Mouse (Mus musculus) CH12.LX (cell line): ENCODE measurements around the gene Slc22a4. TPM values are rescaled to one million over a fixed set of nuclear protein-coding genes. Genes with fewer than 3 reads are reported as not detected.

Experiments
- DNase-seq: peaks from one replicate; pipeline ENCODE4 v3.0.0-alpha.2; 2013; ENCODE audit errors: extremely low read depth
- H3K27ac ChIP-seq: 2 replicates; pipeline ENCODE4 v1.5.1; 2012; ENCODE audit warnings: low read depth, mild to moderate bottlenecking, control low read depth, moderate library complexity; ENCODE audit not compliant: insufficient read depth
- H3K27me3 ChIP-seq: replicated peaks from 2 replicates; pipeline ENCODE3; 2012; ENCODE audit warnings: inconsistent platforms
- H3K36me3 ChIP-seq, 2 experiments: replicated peaks in 1 of 2; 2 replicates each; pipeline versions ENCODE3 to v1.6.1; 2012; ENCODE audit warnings: inconsistent platforms in 1 of 2, low read length in 1 of 2, mild to moderate bottlenecking in 1 of 2, mixed read lengths in 1 of 2, moderate library complexity in 1 of 2; ENCODE audit not compliant: control insufficient read depth in 1 of 2, insufficient read depth in 1 of 2
- H3K4me1 ChIP-seq, 2 experiments: 2 replicates each; pipeline ENCODE4 v1.6.1; 2012; ENCODE audit warnings: inconsistent platforms in 1 of 2, moderate library complexity in 1 of 2; ENCODE audit not compliant: insufficient read depth in 2 of 2, control insufficient read depth in 1 of 2
- H3K4me2 ChIP-seq: 2 replicates; pipeline ENCODE4 v1.6.1; 2012; ENCODE audit warnings: low read depth, mild to moderate bottlenecking, control low read depth; ENCODE audit not compliant: poor library complexity, insufficient read depth, severe bottlenecking
- H3K4me3 ChIP-seq, 3 experiments: fragments of 150-350 bp in 1 of 3; sonication (generic) in 1 of 3; replicated peaks in 1 of 3; 2 replicates each; pipeline versions ENCODE3 to v1.5.1; 2011 to 2012; ENCODE audit warnings: low read depth in 2 of 3, low read length in 2 of 3, mild to moderate bottlenecking in 2 of 3, moderate library complexity in 2 of 3, control low read depth in 1 of 3, improper control_type of control experiment in 1 of 3, inconsistent platforms in 1 of 3, mixed read lengths in 1 of 3; ENCODE audit not compliant: poor library complexity in 1 of 3
- H3K79me2 ChIP-seq: replicated peaks from 2 replicates; pipeline ENCODE4 v1.6.1; 2012; ENCODE audit warnings: mild to moderate bottlenecking, moderate library complexity; ENCODE audit not compliant: control insufficient read depth, poor library complexity, insufficient read depth, severe bottlenecking; ENCODE audit errors: extremely low read depth
- H3K9ac ChIP-seq: 2 replicates; pipeline ENCODE4 v1.6.1; 2012; ENCODE audit warnings: low read depth, mild to moderate bottlenecking, control low read depth, moderate library complexity; ENCODE audit not compliant: insufficient read depth
- H3K9me3 ChIP-seq: replicated peaks from 2 replicates; pipeline ENCODE3; 2012; ENCODE audit warnings: low read length, inconsistent platforms, mixed read lengths
- CTCF ChIP-seq, 2 experiments: IDR thresholded peaks in 1 of 2; conservative IDR thresholded peaks in 1 of 2; 2 replicates each; pipeline ENCODE4 v1.5.1; 2011 to 2012; ENCODE audit warnings: low read depth in 2 of 2, low read length in 2 of 2, improper control_type of control experiment in 1 of 2, inconsistent platforms in 1 of 2, mild to moderate bottlenecking in 1 of 2, moderate library complexity in 1 of 2
- E2F4 ChIP-seq: IDR thresholded peaks from 2 replicates; pipeline ENCODE4 v1.6.1; 2011; ENCODE audit warnings: low read depth, low read length, improper control_type of control experiment; ENCODE audit not compliant: insufficient replicate concordance
- EP300 ChIP-seq: IDR thresholded peaks from 2 replicates; pipeline ENCODE4 v1.6.1; 2011; ENCODE audit warnings: low read length, improper control_type of control experiment
- ETS1 ChIP-seq: conservative IDR thresholded peaks from 2 replicates; pipeline ENCODE4 v1.6.1; 2012; ENCODE audit warnings: low read depth, mild to moderate bottlenecking, inconsistent platforms, low read length, improper control_type of control experiment, moderate library complexity
- GABPA ChIP-seq: IDR thresholded peaks from 2 replicates; pipeline ENCODE4 v1.6.1; 2012; ENCODE audit warnings: low read depth, low read length, improper control_type of control experiment, inconsistent platforms; ENCODE audit not compliant: insufficient replicate concordance
- IRF4 ChIP-seq: IDR thresholded peaks from 2 replicates; pipeline ENCODE4 v1.6.1; 2014; ENCODE audit warnings: low read depth, mild to moderate bottlenecking, inconsistent platforms, low read length, improper control_type of control experiment
- JUN ChIP-seq: IDR thresholded peaks from 2 replicates; pipeline ENCODE4 v1.6.1; 2011; ENCODE audit warnings: low read depth, mild to moderate bottlenecking, low read length, improper control_type of control experiment, moderate library complexity; ENCODE audit not compliant: insufficient read depth
- KAT2A ChIP-seq: IDR thresholded peaks from 2 replicates; pipeline ENCODE4 v1.6.1; 2012; ENCODE audit warnings: low read length, improper control_type of control experiment, inconsistent platforms; ENCODE audit not compliant: insufficient replicate concordance
- MAX ChIP-seq: IDR thresholded peaks from 2 replicates; pipeline ENCODE4 v1.6.1; 2011; ENCODE audit warnings: low read length, improper control_type of control experiment
- MAZ ChIP-seq: IDR thresholded peaks from 2 replicates; pipeline ENCODE4 v1.6.1; 2012; ENCODE audit warnings: low read depth, mild to moderate bottlenecking, inconsistent platforms, low read length, improper control_type of control experiment, moderate library complexity
- MEF2A ChIP-seq: IDR thresholded peaks from 2 replicates; pipeline ENCODE4 v1.6.1; 2014; ENCODE audit warnings: low read depth, mild to moderate bottlenecking, inconsistent platforms, low read length, improper control_type of control experiment, borderline replicate concordance
- MYC ChIP-seq: IDR thresholded peaks from 2 replicates; pipeline ENCODE4 v1.6.1; 2011; ENCODE audit warnings: low read depth, mild to moderate bottlenecking, improper control_type of control experiment, low read length
- NRF1 ChIP-seq: IDR thresholded peaks from 2 replicates; pipeline ENCODE4 v1.6.1; 2014; ENCODE audit warnings: low read depth, mild to moderate bottlenecking, inconsistent platforms, low read length, improper control_type of control experiment, moderate library complexity
- PAX5 ChIP-seq: IDR thresholded peaks from 2 replicates; pipeline ENCODE4 v1.6.1; 2012; ENCODE audit warnings: low read length, inconsistent platforms, mixed read lengths
- POLR2AphosphoS2 ChIP-seq: IDR thresholded peaks from 2 replicates; pipeline ENCODE4 v1.6.1; 2011; ENCODE audit warnings: low read depth, low read length, improper control_type of control experiment
- SIN3A ChIP-seq: IDR thresholded peaks from 2 replicates; pipeline ENCODE4 v1.6.1; 2012; ENCODE audit warnings: low read length, improper control_type of control experiment, inconsistent platforms
- TBP ChIP-seq: conservative IDR thresholded peaks from 2 replicates; pipeline ENCODE4 v1.6.1; 2011; ENCODE audit warnings: low read depth, low read length, improper control_type of control experiment
- TCF12 ChIP-seq: IDR thresholded peaks from 2 replicates; pipeline ENCODE4 v1.6.1; 2014; ENCODE audit warnings: low read depth, mild to moderate bottlenecking, inconsistent platforms, low read length, improper control_type of control experiment
- UBTF ChIP-seq: IDR thresholded peaks from 2 replicates; pipeline ENCODE4 v1.6.1; 2012; ENCODE audit warnings: low read depth, mild to moderate bottlenecking, inconsistent platforms, low read length, improper control_type of control experiment, moderate library complexity
- ZKSCAN1 ChIP-seq: IDR thresholded peaks from 2 replicates; pipeline ENCODE4 v1.6.1; 2012; ENCODE audit warnings: low read depth, inconsistent platforms, low read length, improper control_type of control experiment, borderline replicate concordance
- ZNF384 ChIP-seq: IDR thresholded peaks from 2 replicates; pipeline ENCODE4 v1.6.1; 2012; ENCODE audit warnings: low read depth, low read length, improper control_type of control experiment, inconsistent platforms
- dilution Hi-C: fragments of 300-500 bp; cut with MboI; formaldehyde crosslinking; loops from 2 replicates; pipeline ENCODE4 v1.14.3; 2020; ENCODE audit warnings: low sequenced_read_pairs; ENCODE audit not compliant: extremely low pct_unique_long_range_greater_than_20kb, extremely low pct_ligation_motif_present
- in situ Hi-C: fragments of 300-500 bp; cut with MboI; formaldehyde crosslinking; loops from 3 replicates; pipeline ENCODE4 v1.14.3; 2019; ENCODE audit warnings: low sequenced_read_pairs, low pct_ligation_motif_present, low pct_unique_long_range_greater_than_20kb, mixed read lengths
- polyA plus RNA-seq: library from polyadenylated mRNA; unstranded; fragments of >175 nt; gene quantifications from 2 replicates; pipeline ENCODE4 v1.2.1, GENCODE M21; 2012; ENCODE audit warnings: low read depth; ENCODE audit not compliant: insufficient read length
- total RNA-seq, 2 experiments: library from RNA; depleted of rRNA; stranded (reverse); fragments of 300-350 nt in 1 of 2; fragments of >200 nt in 1 of 2; gene quantifications; 2 replicates each; pipeline ENCODE4 v1.2.3; 2012 to 2014

Gene Slc22a4
- total and polyA plus RNA-seq, 3 experiments, result not detected

DNA sequence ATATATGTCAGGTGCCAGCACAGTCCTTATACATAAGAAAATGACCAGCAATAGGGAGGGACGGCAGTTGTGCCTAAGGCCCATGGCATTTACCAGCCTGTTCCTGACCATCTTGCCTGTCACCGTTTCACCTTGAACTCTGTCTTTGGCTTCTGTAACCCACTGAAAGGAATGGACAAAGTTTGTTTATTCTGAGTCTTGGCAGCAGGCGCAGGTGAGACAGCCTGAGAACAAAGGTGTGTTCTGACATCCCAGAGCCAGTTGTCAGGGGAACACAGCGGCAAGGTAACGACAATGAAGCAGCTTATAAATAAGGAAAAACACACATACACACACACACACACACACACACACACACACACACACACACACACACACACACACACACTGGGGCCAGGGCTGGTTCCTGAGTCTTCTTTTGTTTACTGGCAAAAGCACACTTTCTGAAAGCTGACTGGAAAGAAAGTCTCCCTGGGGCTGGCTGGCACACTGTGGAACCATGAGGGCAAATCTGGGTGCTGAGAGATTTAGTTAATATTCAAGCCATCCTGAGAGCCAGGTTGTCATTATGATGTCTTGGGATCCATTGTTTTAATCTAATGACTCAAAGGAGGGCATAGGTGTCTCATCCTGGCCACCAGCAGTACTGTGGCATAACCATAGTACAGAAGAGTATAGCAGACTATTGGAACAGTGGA, 6.3 kb downstream of the Slc22a4 start:
- no peak for DNase-seq
- no peak overlapping the region for H3K4me2 ChIP-seq
- no peak overlapping the region for H3K27ac ChIP-seq
- H3K9ac ChIP-seq, result no peak overlapping the region
- H3K27me3 ChIP-seq, result peaks cover 21% of the 10 kb centered on the region
- H3K4me3 ChIP-seq, result no peak overlapping the region
- H3K79me2 ChIP-seq, result no peaks in the 10 kb centered on the region
- in situ Hi-C loops, result no loop called here
- TF ChIP-seq POLR2AphosphoS2, result no peak
- no peak for TF ChIP-seq MAX
- no peak for TF ChIP-seq IRF4
- TF ChIP-seq KAT2A, result no peak
- TF ChIP-seq MEF2A, result no peak
- TF ChIP-seq SIN3A, result no peak
- TF ChIP-seq EP300, result no peak
- TF ChIP-seq GABPA, result no peak
- no peak for TF ChIP-seq ZKSCAN1
- TF ChIP-seq JUN, result no peak
- TF ChIP-seq E2F4, result no peak
- no peak for TF ChIP-seq PAX5
- no peak for TF ChIP-seq UBTF
- no peak for TF ChIP-seq ETS1
- TF ChIP-seq CTCF (conservative IDR thresholded peaks at IDR 0.05 in 1 of 2, IDR thresholded peaks at IDR 0.05 in 1 of 2; ENCODE audit: low read depth in 2 of 2, low read length in 2 of 2), result no peak
- TF ChIP-seq, all 38 proteins: peak for 0
- Histone ChIP-seq H3K36me3 (no peaks in the 10 kb centered on the region), H3K4me1 (0 out of 4 replicates have a peak, but pooled peaks cover 0 to 8% of the 10 kb centered on the region in 2 experiments), H3K9me3 (no peaks in the 10 kb centered on the region)
- dilution Hi-C loops, result no loop called here

DNA sequence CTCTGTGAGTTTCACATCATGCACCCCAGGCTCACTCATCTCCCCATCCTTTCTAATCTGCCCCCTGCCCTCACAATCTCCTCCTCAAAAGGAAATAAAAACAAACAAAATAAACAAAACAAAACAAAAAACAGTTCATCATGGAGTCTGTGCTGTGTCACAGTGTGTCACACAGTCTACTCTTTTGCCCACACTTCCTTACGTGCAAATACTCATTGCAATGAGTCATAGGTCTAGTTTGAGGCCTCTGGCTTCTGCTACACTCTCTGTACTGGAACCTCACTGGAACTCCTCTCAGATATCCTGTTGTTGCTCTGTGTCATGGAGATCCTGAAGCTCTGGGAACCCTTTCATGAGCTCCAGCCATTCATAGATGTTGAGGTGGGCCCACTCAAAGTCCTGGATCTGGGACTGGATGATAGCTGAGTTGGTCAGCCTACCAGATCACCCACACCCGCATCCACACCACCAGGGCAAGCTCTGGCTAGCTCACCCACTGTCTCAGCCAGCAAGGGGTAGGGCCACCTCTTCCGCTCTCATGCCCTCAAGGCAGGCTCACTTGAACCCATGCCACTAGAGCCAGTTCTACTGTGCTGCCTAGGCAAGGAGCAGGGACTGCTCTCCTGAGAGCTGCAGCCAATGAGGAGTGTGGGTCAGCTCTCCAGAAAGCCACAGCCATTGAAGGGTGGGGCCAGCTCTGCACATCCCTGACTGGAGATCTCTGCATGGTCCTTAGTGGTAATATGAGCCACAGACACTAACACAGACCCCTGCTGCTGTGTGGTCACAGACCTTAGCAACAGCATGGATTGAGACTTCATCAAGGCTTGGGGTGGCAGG, 8.8 kb downstream of the Slc22a4 start:
- Histone ChIP-seq H3K27ac (no peak overlapping the region), H3K36me3 (no peaks in the 10 kb centered on the region)
- dilution Hi-C loops, result no loop called here

More for the DNA sequence above, 8.8 kb downstream of the Slc22a4 start:
- in situ Hi-C loops, result no loop called here
- Histone ChIP-seq H3K4me2 (no peak overlapping the region), H3K27me3 (peaks cover 13% of the 10 kb centered on the region), H3K4me3 (no peak overlapping the region), H3K79me2 (no peaks in the 10 kb centered on the region), H3K9ac (no peak overlapping the region), H3K4me1 (no peaks in the 10 kb centered on the region), H3K9me3 (no peaks in the 10 kb centered on the region)
- no peak for DNase-seq
- TF ChIP-seq JUN (no peak), ETS1 (no peak), MEF2A (no peak), NRF1 (no peak), ZKSCAN1 (no peak), TCF12 (no peak), TBP (no peak), ZNF384 (no peak), MYC (no peak), GABPA (no peak), E2F4 (no peak), MAZ (no peak)
